Mouse (Mus musculus) cerebellum, adult 8-10 months (tissue): ENCODE data around the gene Ubp1.
"Not testable (repeated sequence)": the region's sequence is repeated elsewhere in the genome, so short reads cannot be mapped to it uniquely, and the experiment has no call there.

Source experiments
- DNase-seq: peaks from one replicate; pipeline ENCODE4 v3.0.0; 2022

The Ubp1 gene

DNA sequence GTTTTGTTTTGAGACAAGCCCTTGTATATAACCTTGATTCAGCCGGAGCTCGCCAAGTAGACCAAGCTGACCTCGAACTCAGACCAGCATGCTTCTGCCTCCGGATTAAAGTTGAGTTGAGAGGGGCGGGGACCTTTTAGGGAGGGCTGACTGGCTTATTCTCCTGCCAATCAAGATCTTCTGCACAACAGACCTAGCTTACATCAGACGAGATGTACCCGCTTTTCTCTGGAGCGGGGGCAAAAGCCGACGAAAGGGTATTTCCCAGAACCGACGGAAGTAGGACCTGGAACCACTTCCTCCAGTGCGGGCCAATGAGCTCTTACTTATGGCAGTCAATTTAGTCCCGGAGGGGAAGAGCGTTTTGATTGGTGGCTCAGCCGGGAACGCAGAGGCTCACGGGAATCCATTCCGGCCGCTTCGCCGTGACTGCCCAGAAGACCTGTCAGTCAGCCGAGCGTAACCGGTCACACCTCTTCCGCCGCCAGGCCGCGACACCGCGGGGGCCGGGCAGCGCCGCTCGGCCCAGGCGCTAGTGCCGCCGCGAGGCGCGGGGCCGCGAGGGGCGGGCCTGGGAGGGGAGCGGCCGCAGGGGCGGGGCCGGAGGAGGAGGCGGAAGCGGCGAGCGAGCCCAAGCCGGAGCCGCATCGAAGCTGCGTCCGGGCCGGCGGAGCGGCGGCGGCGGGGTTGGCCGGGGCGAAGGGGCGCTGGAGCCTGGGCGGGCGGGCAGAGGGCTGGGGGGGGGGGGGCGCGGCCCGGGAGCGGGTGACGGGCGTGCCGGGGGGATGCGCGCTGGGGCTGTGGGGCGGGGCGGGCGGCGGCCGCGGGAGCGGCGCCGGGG lies at the start of gene Ubp1:
Gene Ubp1 (plus strand): TSS at position 401 of the 841 bp plus-strand sequence.
- peak; percentile 95 for DNase-seq

DNA sequence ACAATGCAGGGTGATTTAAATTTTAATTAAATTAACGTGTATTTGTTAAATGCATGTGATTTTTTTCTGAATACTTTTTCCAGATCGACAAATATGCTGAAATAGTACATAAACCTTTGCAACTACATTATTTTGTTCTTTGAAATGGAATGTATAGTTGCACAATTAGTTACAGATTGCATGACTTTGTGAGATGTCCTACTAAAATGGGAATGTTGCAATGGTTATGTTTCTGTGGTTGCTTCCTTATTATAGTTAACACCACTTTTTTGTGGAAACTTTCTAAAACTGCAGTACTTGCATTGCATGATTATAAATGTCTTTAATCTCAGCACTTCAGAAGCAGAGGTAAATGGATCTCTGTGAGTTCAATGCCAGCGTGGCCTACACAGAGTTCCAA lies 35.8 kb upstream of the Ubp1 start:
- DNase-seq = no peak

DNA sequence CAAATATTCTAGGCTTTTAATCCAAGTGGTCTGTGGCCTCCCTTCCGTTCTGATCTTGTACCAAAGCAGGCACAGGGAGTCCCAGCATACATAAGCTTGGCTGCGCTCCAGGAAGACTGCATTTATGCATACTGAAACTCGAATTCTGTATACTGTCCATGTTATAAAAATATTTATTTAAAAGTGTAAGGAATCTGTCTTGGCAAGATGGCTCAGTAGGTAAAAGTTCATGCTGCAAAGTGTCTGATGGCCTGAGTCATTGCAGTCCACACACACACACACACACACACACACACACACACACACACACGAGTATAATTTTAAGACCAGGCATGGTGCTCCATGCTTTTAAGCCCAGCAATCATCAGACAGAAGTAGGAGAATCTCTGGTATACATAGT lies 27.6 kb upstream of the Ubp1 start:
- no peak for DNase-seq

DNA sequence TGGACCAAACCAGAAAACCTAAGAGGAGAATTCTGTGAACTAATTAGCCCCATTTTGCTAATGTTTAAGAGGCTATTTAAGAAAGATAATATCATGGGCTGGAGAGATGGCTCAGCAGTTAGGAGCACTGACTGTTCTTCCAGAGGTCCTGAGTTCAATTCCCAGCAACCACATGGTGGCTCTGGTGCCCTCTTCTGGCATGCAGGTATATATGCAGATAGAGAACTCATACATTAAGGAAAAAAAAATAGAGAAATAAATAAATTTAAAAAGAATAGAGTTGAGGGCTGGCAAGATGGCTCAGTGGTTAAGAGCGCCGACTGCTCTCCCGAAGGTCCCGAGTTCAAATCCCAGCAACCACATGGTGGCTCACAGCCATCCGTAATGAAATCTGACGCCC lies 26.4 kb upstream of the Ubp1 start:
- not testable (repeated sequence) for DNase-seq

DNA sequence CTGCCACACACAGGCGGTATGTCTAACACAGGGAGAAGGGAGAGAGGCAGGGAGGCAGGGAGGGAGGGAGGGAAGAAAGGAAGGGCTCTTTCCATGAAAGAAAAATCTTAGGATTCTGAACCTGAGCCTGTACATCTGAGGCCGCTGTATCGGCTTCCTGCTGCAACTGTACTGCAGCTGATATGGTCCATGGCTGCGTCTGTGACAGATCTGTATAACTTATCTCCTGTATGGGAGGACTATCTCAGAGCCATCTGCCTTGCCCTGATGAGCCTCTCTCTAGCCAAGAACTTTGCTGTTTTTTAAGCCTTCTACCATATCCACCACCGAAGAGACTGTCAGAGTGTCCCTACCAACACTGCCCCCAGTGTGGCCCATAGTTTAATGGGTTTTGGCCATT lies 14.9 kb upstream of the Ubp1 start:
- no peak for DNase-seq

DNA sequence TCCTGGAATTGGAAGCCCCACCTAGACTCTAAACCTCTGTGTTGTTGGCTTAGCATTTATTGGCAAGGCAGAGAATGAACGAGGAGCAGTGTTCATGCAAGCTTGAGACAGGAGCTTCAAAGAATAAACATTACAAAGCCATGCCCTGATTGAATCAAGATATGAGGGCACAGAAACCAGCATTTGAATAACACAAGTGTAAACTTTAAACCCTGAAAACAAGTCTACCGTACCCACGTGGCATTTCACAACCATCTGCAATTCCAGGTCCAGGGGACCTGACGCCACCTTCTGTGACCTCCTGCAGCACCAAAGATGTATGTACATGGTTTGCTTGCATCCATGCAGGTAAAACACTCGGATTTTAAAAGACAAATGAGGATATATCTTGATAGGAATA lies 8.1 kb upstream of the Ubp1 start:
- DNase-seq = no peak

DNA sequence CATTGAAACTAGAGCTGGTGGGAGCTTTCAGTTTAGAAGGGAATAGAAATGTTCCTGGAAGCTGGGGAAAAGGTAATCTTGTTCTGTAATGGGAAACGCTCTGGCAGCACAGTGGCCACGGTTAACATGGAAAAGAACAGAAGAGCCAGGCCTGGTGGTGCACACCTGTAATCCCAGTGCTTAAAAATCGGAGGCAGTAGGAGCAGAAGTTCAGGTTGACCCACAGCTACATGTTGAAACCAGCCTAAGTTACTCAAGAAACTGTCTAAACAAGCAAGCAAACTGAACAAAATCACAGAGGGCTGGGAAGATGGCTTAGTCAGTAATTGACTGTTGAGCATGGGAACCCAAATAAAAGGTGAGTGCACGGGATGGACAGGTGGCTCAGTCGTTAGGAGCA lies 5.9 kb upstream of the Ubp1 start:
- DNase-seq = no peak

DNA sequence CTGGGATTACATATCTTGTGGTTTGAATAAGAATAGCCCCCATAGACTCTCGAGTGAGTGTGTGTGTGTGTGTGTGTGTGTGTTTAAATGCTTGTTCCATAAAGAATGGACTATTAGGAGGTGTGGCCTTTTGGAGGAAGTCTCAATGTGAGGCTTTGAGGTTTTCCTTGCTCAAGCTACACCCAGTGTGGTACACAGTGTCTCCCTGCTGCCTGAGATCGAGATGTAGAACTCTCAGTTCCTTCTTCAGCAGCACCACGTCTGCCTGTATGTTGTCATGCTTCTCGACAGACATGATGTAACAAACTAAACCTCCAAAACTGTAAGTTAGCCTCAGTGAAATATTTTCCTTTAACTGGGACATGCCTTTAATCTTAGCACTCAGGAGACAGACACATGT lies 2.1 kb upstream of the Ubp1 start:
- no peak for DNase-seq

DNA sequence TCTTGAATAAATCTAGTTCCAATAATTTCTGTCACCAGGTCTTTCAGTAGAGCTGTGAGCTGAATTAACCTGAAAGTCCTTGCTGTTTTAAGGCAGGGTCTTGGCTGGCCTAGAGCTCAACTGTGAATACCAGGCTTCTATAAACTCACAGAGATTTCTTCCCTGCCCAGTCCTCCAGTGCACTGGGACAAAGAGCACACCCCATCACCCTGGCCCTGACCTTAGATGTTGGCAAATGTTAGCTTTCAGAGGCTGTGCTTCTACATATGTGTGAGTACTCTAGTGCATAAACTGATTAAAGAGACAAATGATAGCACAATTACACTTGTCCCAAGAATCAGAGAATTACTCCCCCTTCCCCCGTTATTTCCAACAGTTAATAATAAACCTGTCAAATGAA lies 1.1 kb upstream of the Ubp1 start:
- DNase-seq = no peak

DNA sequence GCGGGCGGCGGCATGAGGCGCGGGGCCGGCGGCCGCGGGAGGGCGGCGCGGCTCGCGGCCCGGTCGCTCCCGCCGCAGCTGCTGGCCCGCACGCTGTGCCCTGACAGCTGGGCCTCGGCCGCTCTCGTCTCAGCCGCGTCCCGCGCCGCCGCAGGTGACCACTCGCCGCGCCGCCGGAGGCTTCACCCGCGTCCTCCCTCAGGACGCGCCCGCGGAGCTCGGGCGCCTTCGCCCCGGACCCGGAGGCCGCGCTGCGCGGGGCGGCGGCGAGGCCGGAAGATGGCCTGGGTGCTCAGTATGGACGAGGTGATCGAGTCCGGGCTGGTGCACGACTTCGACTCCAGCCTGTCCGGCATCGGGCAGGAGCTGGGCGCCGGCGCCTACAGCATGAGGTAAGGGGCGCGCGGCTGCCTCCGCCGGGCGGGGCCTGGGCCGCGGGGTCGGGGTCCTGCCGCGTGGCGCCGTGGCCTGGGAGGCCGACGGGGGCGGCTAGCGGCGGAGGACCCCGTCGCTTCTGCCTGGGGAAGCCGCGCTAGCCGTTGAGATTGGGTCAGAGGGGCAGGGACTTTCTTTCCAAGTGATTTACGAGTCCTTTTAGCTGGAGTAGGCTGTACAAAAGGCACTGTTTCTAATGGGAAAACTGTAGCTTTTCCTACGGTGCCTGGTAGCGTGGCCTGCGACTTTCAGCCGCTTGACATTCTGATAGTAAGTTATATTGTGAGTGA lies 803 bp downstream of the Ubp1 start:
- DNase-seq = peak; percentile 46

DNA sequence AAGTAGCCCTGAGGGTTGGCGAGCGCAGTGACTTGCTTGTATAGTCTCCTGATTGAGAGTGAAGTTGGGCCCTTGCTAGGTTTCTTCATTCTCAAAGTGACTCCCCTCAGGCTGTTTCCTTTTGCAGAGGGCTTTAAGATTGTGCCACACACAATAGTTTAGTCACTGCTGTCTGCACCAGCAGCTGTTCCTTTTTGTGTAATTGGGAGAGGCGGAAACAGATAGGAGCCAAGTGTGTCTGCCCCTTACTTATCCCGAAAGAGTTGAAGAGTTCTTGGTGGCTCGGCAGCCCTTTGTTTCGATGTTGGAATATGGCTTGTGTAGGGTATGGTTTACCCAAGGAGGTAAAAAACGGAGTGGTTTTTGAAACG lies 1.4 kb downstream of the Ubp1 start:
- DNase-seq = no peak

DNA sequence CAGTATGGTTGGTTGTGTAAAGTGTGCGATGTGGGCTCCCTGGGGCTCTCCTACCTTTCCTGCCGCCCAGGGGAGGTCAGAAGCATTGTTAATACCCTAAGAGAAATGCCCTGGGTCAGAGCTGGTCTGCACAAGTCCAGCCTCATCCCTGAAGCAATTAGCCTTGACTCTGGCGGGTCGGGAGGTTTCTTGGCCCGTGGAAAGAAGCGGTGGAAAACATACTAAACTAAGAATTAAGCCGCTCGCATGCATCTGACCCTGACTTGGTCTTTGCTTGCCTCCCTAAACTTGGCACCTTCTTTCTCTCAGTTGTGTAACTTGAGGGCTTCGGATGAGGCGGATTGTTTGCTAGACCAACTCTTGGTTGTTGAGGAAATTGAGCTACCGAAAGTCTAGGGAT lies 1.8 kb downstream of the Ubp1 start:
- DNase-seq = peak; percentile 20

DNA sequence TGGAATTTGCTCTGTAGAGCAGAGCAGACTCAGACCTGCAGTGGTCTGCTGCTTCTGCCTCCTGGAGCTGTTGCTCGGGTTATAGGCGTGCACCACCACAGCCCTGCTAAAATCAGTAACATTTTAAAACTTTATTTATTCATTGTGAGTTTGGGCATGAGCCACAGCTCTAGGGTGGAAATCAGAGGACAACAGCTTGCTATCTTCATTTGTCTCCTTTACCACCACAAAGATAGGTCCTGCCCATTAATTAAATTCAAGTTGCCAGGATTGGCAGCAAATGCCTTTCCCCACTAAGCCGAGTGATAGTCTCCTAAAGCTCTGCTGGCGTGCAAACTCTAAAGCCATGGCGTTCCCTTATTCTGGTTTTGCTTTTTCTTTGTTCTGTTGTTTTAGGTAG lies 4.9 kb downstream of the Ubp1 start:
- DNase-seq = no peak

DNA sequence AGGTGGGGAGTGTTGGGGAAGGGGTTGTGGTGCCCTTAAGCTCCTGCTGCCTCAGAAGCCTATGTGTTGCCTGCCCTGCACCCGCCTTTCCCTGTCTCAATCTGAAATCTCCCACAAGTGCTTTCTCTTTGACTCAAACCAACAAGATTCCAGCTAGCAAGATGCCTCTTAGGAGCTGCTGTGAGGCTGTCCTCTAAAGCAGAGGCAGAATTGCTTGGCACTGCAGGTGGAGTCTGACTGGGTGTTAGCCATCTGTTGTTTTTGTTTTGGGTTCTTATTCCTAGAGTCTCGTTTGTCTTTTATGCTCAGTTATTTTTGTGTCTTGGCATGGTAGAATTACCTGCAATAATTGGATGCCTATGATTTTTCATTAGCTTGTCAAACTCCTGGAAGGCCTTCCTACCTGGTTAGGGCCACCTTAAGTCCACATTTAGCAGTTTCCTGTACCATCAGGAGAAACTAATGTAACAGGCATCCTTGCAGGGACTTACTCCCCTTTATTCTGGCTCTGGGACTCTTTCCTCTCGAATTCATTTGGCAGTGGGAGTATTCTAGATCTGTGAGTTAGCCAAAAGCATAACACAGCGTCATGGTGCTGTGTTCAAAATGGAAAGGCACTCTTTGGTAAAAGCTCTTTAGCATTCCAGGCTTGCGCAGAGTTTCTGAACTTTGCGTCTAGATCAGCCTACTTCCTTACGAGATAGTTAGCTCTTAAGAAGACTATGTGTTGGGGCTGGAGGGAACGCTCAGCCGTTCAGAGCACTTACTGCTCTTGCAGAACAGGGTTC lies 8.5 kb downstream of the Ubp1 start:
- peak; percentile 35 for DNase-seq

DNA sequence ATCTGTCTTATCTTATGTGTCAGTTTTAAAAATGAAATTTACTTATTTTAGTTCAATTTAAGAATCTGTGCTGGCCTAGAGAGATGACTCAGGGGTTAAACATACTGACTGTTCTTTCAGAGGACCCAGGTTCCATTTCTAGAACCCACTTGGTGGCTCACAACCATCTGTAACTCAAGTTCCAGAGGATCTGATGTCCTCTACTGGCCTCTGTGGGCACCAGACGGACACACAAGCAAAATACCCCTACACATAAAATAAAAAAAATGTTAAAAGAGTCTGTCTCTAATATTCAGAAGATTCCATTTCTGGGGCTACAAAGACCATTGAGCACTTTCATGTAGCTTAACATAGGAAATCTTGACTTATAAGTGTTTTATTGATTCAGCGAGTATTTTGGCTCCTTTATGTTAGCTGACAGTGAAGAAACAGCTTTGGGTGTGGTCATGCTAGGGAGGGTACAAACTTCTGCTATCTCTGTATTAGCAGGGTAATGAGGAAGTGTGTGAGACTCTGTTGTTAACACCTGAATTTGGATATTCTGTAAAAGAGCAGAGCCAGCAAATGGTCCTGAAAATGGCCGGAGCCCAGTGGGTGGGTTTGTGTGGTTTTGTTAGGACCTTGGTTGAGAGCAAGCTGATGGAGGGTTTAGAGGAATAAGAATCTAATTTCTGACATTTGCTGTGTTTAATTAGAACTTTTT lies 10.5 kb downstream of the Ubp1 start:
- DNase-seq = no peak

DNA sequence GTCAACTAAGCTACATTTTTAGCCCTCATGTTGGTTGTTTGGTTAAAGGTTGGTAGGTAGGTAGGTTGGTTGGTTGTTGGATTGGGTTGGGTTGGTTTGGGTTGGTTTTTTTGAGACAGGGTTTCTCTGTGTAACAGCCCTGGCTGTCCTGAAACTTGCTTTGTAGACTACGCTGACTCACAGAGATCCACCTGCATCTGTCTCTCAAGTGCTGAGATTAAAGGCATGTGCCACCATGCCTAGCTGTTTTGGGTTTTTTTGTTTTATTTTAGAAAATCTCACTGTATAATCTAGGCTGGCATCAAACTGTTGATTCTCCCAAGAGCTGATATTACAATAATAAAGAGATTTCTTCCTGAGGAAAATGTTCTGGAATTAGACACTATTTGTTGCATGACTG lies 12.6 kb downstream of the Ubp1 start:
- DNase-seq = no peak

DNA sequence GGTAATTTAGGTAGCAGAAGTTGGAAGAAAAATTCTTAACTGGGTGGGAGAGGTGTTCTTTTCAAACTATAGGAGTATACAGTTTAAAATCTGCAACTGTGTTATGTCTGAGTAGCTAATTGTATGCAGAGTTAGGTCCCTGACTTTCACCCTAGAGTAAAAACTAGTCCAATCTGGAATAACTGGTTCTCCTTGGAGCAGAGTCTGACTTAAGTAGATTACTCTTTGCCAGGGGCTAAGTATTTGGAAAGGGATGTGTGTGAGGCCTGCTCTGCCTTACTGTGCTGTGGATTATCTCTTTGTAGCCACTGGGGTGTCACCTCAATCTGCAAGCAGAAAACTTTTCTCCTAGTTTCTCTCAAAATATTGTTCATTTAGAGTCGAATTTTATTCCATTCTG lies 16.5 kb downstream of the Ubp1 start:
- DNase-seq = no peak

DNA sequence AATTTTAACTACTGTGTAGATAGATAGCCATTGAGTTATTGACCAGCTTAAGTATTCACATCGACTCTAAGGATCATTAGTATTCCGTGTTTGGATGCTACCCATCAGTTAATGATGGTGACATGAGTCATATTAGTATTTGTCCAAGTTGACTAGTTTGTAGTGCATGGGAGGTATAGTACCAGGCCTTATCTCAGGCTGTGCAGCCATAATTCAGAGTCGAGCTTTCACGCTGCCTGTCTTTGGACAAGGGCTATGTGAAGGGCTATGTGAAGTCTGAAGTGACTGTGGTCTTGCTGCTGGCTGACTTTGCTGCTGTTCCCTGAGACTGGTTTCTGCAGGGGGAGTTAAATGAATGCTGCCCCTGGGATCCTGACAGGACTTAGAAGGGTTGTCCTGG lies 27.0 kb downstream of the Ubp1 start:
- DNase-seq = no peak

DNA sequence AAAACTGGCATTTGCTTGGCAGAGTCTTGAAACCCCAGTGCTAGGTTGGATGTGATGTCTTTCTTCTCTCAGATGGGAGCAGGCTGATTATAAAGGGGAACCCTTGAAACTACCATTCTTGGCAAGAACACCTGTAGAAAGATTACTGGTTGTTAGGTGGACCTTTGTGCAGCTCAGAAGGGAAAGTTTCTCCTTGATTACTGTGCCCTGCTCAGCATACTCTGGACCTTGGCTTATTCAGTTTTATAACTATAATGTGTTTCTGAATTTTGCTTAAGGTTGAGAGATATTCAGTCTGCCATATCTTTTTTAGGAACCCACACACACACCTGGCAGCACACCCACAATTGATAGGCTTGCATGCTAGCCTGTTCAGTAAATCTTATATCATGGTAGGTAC lies 33.0 kb downstream of the Ubp1 start:
- no peak for DNase-seq

DNA sequence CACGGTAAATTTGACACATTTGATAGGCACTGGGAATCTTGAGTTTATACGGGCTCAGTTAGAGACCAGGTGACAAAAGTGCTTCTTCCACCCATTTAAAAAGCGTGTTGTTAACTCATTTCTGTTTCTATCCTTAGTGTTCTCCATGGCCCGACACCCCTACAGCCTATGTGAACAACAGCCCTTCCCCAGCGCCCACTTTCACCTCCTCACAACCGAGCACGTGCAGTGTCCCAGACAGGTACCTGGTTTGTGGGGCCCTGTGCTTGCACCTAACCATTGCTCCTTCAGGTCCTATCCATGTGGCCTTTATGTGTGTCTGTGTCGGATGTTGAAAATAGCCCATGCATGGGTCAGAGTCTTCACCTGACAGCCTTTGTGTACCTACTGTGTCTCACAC lies 33.7 kb downstream of the Ubp1 start:
- DNase-seq = no peak

DNA sequence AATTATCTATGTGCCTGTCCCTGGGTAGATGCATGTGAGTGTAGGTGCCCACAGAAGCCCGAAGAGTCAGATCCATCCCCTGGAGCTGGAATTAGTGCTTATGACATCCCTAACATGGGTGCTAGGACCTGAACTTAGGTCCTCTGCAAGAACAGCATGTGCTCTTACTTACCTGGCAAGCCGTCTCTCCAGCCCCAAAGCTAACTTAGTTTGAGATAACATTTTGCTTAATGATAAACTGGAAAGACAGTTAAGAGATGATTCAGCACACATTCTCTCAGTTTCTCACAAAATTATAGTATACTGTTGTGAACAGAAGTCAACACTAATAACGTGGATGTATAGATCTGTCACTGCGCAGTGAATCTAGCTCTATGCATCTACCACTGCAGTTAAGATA lies 36.1 kb downstream of the Ubp1 start:
- no peak for DNase-seq

DNA sequence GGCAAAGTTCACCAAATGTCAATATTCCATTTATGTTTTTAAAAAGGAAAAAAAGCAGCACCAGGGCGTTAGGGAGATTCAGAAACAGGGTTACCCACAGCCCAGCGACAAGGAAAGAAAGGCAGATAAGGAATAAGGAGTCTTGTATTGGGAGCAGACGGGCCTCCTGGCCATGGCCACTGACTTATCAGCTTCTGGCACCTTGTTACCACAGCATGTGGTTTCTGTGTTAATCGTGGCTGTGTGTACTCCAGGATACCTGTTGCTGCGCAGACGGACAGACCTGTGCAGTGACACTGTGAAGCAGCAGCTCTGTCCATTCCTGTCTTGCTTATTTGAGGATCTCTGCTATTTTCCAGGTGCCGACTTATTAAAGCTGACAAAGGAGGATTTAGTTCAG lies 38.2 kb downstream of the Ubp1 start:
- no peak for DNase-seq

DNA sequence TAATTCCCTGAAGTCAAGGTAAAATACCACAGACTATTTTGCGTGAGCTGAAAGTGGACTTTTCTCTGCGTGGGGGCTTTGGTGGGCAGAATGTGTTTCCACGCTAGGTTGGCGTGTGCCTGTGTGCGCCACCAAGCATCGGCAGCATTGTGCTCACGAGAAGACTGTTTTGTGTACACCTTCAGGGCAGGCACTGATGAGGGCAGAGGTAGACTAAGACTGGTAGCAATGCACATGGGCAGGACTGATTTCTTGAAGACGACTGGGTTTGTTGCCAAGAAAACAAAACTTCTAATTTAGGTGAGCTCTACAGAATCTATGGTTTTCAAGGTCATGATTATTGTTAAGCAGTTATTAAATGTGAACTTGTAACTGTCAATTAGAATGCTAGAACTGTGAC lies 38.7 kb downstream of the Ubp1 start:
- DNase-seq = no peak
